Mouse (Mus musculus): ENCODE results near the gene Ap3s2. TPM values are rescaled to one million over a fixed set of nuclear protein-coding genes. Genes with fewer than 3 reads are reported as not detected.

Ap3s2 gene
- polyA plus RNA-seq (2014; fragmentation: Nextera tagmentation; extraction: Ambion mirVana), result 53.2 and 54.0 TPM in 2 replicates

- no peaks in the 10 kb centered on the region for H3K9me3 ChIP-seq (ENCODE audit: control insufficient read depth, low read length)
- under 1% methylated on average over 34 of the region's 34 CpGs for WGBS
- H3K4me2 ChIP-seq (ENCODE audit: low read depth), result peak within 1 kb of the TSS; percentile 43
- peak within 1 kb of the TSS; percentile 80 for H3K9ac ChIP-seq (ENCODE audit: low read length)
- peak; percentile 94 for ATAC-seq (ENCODE audit: insufficient read depth, low FRiP score, low TSS enrichment)
- no peaks in the 10 kb centered on the region for H3K36me3 ChIP-seq (ENCODE audit: control insufficient read depth, insufficient read depth, low read length)
- no peaks in the 10 kb centered on the region for H3K27me3 ChIP-seq (ENCODE audit: control insufficient read depth, insufficient read depth, low read length)
- peak; percentile 90 for DNase-seq (ENCODE audit: low spot score)
- H3K4me1 ChIP-seq (ENCODE audit: control insufficient read depth, insufficient read depth, low read length), result 0 out of 2 replicates have a peak, but pooled peaks cover 3% of the 10 kb centered on the region
- peak within 1 kb of the TSS; percentile 84 for H3K4me3 ChIP-seq (ENCODE audit: low read depth, low read length)
- H3K27ac ChIP-seq (ENCODE audit: low read depth, low read length), result no peak within 1 kb of the TSS
Measured at GRCm38 (mm10) chr7:79920344-79920983, at the start of gene Ap3s2. TSS of gene Ap3s2 (minus strand) at chr7:79920649.

GRCm38 (mm10) chr7:79968326-79968725, 47.9 kb upstream of the Ap3s2 start:
- Histone ChIP-seq H3K9me3 (ENCODE audit: control insufficient read depth, low read length) (no peaks in the 10 kb centered on the region), H3K4me3 (ENCODE audit: low read depth, low read length) (no peak overlapping the region), H3K4me2 (ENCODE audit: low read depth) (no peak overlapping the region), H3K36me3 (ENCODE audit: control insufficient read depth, insufficient read depth, low read length) (no peaks in the 10 kb centered on the region), H3K9ac (ENCODE audit: low read length) (no peak overlapping the region), H3K27me3 (ENCODE audit: control insufficient read depth, insufficient read depth, low read length) (no peaks in the 10 kb centered on the region), H3K4me1 (ENCODE audit: control insufficient read depth, insufficient read depth, low read length) (no peaks in the 10 kb centered on the region), H3K27ac (ENCODE audit: low read depth, low read length) (no peak overlapping the region)
- WGBS, result 84% methylated on average over 6 of the region's 6 CpGs
- ATAC-seq (ENCODE audit: insufficient read depth, low FRiP score, low TSS enrichment) (no peak), DNase-seq (ENCODE audit: low spot score) (no peak)

DNA sequence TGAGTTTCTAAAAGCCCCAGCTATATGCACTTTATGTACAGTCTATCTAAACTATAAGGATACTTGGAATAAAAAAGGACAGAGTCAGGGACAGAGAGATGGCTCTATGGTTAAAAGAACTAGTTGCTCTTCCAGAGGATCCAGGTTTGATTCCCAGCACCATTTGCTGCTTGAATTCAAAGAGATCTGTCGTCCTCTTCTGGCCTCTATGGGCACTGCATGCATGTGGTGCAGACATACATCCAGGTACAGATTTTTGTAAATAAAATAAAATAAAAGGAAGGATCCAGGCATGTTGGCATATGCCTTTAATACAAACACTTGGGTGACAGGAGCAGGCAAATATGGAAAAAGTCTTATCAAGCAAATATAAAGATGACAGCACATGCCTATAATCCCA, 41.2 kb upstream of the Ap3s2 start:
- Histone ChIP-seq H3K4me2 (ENCODE audit: low read depth) (no peak overlapping the region), H3K27ac (ENCODE audit: low read depth, low read length) (no peak overlapping the region), H3K36me3 (ENCODE audit: control insufficient read depth, insufficient read depth, low read length) (no peaks in the 10 kb centered on the region), H3K9ac (ENCODE audit: low read length) (no peak overlapping the region), H3K27me3 (ENCODE audit: control insufficient read depth, insufficient read depth, low read length) (no peaks in the 10 kb centered on the region), H3K9me3 (ENCODE audit: control insufficient read depth, low read length) (no peaks in the 10 kb centered on the region), H3K4me1 (ENCODE audit: control insufficient read depth, insufficient read depth, low read length) (no peaks in the 10 kb centered on the region), H3K4me3 (ENCODE audit: low read depth, low read length) (no peak overlapping the region)
- ATAC-seq (ENCODE audit: insufficient read depth, low FRiP score, low TSS enrichment) (no peak), DNase-seq (ENCODE audit: low spot score) (no peak)
- WGBS, result 57% methylated on average over 1 of the region's 1 CpGs

- Histone ChIP-seq H3K4me3 (ENCODE audit: low read depth, low read length) (no peak overlapping the region), H3K36me3 (ENCODE audit: control insufficient read depth, insufficient read depth, low read length) (no peaks in the 10 kb centered on the region), H3K4me1 (ENCODE audit: control insufficient read depth, insufficient read depth, low read length) (no peaks in the 10 kb centered on the region), H3K4me2 (ENCODE audit: low read depth) (no peak overlapping the region), H3K9ac (ENCODE audit: low read length) (no peak overlapping the region), H3K9me3 (ENCODE audit: control insufficient read depth, low read length) (no peaks in the 10 kb centered on the region), H3K27me3 (ENCODE audit: control insufficient read depth, insufficient read depth, low read length) (no peaks in the 10 kb centered on the region), H3K27ac (ENCODE audit: low read depth, low read length) (no peak overlapping the region)
- no peak for ATAC-seq (ENCODE audit: insufficient read depth, low FRiP score, low TSS enrichment)
- WGBS, result 86% methylated on average over 1 of the region's 1 CpGs
- DNase-seq (ENCODE audit: low spot score), result no peak
Measured at GRCm38 (mm10) chr7:79956131-79956530, 35.7 kb upstream of the Ap3s2 start.

- H3K4me1 ChIP-seq (ENCODE audit: control insufficient read depth, insufficient read depth, low read length), result no peaks in the 10 kb centered on the region
- no peaks in the 10 kb centered on the region for H3K9me3 ChIP-seq (ENCODE audit: control insufficient read depth, low read length)
- H3K4me3 ChIP-seq (ENCODE audit: low read depth, low read length), result no peak overlapping the region
- ATAC-seq (ENCODE audit: insufficient read depth, low FRiP score, low TSS enrichment) (no peak), DNase-seq (ENCODE audit: low spot score) (no peak)
- H3K4me2 ChIP-seq (ENCODE audit: low read depth), result no peak overlapping the region
- no peaks in the 10 kb centered on the region for H3K36me3 ChIP-seq (ENCODE audit: control insufficient read depth, insufficient read depth, low read length)
- 100% methylated on average over 1 of the region's 1 CpGs for WGBS
- no peaks in the 10 kb centered on the region for H3K27me3 ChIP-seq (ENCODE audit: control insufficient read depth, insufficient read depth, low read length)
- no peak overlapping the region for H3K9ac ChIP-seq (ENCODE audit: low read length)
- no peak overlapping the region for H3K27ac ChIP-seq (ENCODE audit: low read depth, low read length)
Measured at GRCm38 (mm10) chr7:79954890-79955289, 34.4 kb upstream of the Ap3s2 start.

DNA sequence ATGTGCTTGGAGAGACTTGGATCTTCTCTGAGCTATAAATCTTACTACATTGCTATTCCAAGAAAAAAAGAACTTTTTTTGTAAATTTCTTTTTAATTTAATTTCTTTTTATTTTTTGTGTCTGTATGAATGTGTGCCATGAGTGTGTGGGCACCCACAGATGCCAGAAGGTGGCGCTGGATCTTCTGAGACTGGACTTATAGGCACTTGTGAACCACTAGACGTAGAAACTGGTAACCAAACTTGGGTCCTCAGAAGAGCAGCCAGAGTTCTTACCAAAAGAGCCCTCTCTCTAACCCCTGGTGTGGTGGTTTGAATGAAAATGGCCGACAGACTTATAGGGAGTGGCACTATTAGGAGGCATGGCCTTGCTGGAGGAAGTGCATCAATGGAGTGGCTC, 30.6 kb upstream of the Ap3s2 start:
- no peak overlapping the region for H3K27ac ChIP-seq (ENCODE audit: low read depth, low read length)
- H3K36me3 ChIP-seq (ENCODE audit: control insufficient read depth, insufficient read depth, low read length), result no peaks in the 10 kb centered on the region
- H3K9ac ChIP-seq (ENCODE audit: low read length), result no peak overlapping the region
- H3K4me1 ChIP-seq (ENCODE audit: control insufficient read depth, insufficient read depth, low read length), result no peaks in the 10 kb centered on the region
- 65% methylated on average over 3 of the region's 3 CpGs for WGBS
- H3K27me3 ChIP-seq (ENCODE audit: control insufficient read depth, insufficient read depth, low read length), result no peaks in the 10 kb centered on the region
- no peak overlapping the region for H3K4me3 ChIP-seq (ENCODE audit: low read depth, low read length)
- DNase-seq (ENCODE audit: low spot score) (no peak), ATAC-seq (ENCODE audit: insufficient read depth, low FRiP score, low TSS enrichment) (no peak)
- H3K4me2 ChIP-seq (ENCODE audit: low read depth), result no peak overlapping the region
- no peaks in the 10 kb centered on the region for H3K9me3 ChIP-seq (ENCODE audit: control insufficient read depth, low read length)

DNA sequence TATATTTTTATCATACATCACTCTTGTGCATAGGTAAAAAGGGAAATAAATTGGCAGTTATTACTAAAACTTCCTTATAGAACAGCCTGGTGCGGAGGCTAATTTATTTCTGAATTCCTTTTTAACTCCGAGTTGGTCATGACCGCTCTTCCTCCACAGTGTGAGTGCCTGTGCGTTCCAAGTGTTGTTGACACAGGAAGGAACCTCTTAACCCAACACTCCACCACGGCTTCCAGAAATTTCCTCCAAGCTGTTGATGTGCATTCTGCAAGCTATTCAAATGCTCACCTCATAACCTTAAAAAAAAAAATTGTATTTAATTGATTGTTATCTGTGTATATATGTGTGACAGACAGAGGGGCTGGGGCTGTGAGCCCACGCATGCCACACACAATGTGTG, 29.8 kb upstream of the Ap3s2 start:
- no peak overlapping the region for H3K4me2 ChIP-seq (ENCODE audit: low read depth)
- no peaks in the 10 kb centered on the region for H3K9me3 ChIP-seq (ENCODE audit: control insufficient read depth, low read length)
- H3K36me3 ChIP-seq (ENCODE audit: control insufficient read depth, insufficient read depth, low read length), result no peaks in the 10 kb centered on the region
- no peak overlapping the region for H3K9ac ChIP-seq (ENCODE audit: low read length)
- DNase-seq (ENCODE audit: low spot score) (no peak), ATAC-seq (ENCODE audit: insufficient read depth, low FRiP score, low TSS enrichment) (no peak)
- no peaks in the 10 kb centered on the region for H3K27me3 ChIP-seq (ENCODE audit: control insufficient read depth, insufficient read depth, low read length)
- no peak overlapping the region for H3K4me3 ChIP-seq (ENCODE audit: low read depth, low read length)
- 83% methylated on average over 6 of the region's 6 CpGs for WGBS
- H3K4me1 ChIP-seq (ENCODE audit: control insufficient read depth, insufficient read depth, low read length), result no peaks in the 10 kb centered on the region
- no peak overlapping the region for H3K27ac ChIP-seq (ENCODE audit: low read depth, low read length)

DNA sequence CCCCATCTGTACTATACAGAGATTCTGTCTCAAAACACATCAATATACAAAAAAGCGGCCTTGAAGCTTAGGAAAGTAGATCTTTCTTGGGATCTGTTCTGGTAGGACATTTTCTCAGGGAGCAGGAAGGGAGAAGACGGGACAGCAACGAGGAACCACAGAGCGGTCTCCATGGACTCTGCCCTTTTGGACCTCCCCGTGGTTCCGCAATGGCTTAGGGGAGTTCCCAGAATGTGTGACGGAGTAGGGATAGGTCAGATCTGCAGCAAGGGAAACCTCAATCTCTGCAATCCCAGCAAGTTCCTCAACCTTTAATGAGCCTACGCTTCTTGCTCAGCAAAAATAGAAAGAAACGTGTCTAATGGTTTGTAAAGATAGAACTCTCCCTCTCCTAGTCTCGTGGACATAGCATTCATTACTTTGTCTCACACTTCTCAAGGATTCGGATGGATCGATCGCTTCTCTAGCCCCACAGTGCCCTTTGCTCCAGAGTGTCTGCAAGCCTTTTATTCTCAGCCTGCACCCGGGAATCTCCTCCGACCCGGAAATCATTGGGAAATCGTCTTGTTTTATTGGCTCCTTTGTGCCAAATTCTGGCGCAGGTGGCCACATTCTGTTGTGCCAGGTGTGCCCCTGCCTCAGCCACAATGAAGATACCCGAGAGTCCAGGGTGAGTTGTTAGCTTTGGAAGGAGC, 15.2 kb upstream of the Ap3s2 start:
- peak overlapping the region; percentile 63 for H3K9ac ChIP-seq (ENCODE audit: low read length)
- H3K4me3 ChIP-seq (ENCODE audit: low read depth, low read length), result peak overlapping the region; percentile 39
- no peaks in the 10 kb centered on the region for H3K27me3 ChIP-seq (ENCODE audit: control insufficient read depth, insufficient read depth, low read length)
- DNase-seq (ENCODE audit: low spot score), result peak; percentile 17
- no peaks in the 10 kb centered on the region for H3K9me3 ChIP-seq (ENCODE audit: control insufficient read depth, low read length)
- no peak overlapping the region for H3K27ac ChIP-seq (ENCODE audit: low read depth, low read length)
- no peak for ATAC-seq (ENCODE audit: insufficient read depth, low FRiP score, low TSS enrichment)
- H3K36me3 ChIP-seq (ENCODE audit: control insufficient read depth, insufficient read depth, low read length), result no peaks in the 10 kb centered on the region
- peak overlapping the region; percentile 59 for H3K4me2 ChIP-seq (ENCODE audit: low read depth)
- WGBS, result 9% methylated on average over 19 of the region's 19 CpGs
- peaks cover 3% of the 10 kb centered on the region; the same call in 1 of the 2 replicates for H3K4me1 ChIP-seq (ENCODE audit: control insufficient read depth, insufficient read depth, low read length)
